Mouse (Mus musculus) liver, adult 10 weeks (tissue): ENCODE results near the gene Zbtb3. TPM values are rescaled to one million over a fixed set of nuclear protein-coding genes. Genes with fewer than 3 reads are reported as not detected.

ENCODE experiments used
- polyA plus RNA-seq: library from polyadenylated mRNA; stranded (reverse); fragments of 350-450 nt; fragmentation: Illumina TruSeq; extraction: RNeasy Lipid Tissue Mini Kit (QIAGEN cat#74804); gene quantifications from one replicate; pipeline ENCODE4 v1.2.3, GENCODE M21; 2014; ENCODE audit warnings: low read depth, low replicate concordance

Gene Zbtb3
- polyA plus RNA-seq, 1 experiment from 2014 or later: not detected

Other genes starting within 250 kb of the Zbtb3 start
- not detected for gene Slc22a8, start 211.3 kb upstream of the Zbtb3 start, polyA plus RNA-seq
- gene Slc22a6, start 184.5 kb upstream of the Zbtb3 start, polyA plus RNA-seq: not detected
- gene Chrm1, start 138.8 kb upstream of the Zbtb3 start, polyA plus RNA-seq: 0.08 TPM
- 49.2 TPM for gene Slc3a2, start 79.2 kb upstream of the Zbtb3 start, polyA plus RNA-seq
- 8.7 TPM for gene Wdr74, start 66.7 kb upstream of the Zbtb3 start, polyA plus RNA-seq
- gene 1700092M07Rik, start 61.8 kb upstream of the Zbtb3 start, polyA plus RNA-seq: not detected
- 45.2 TPM for gene Stx5a, start 61.1 kb upstream of the Zbtb3 start, polyA plus RNA-seq
- 39.4 TPM for gene Nxf1, start 45.5 kb upstream of the Zbtb3 start, polyA plus RNA-seq
- gene Tmem223, start 31.6 kb upstream of the Zbtb3 start, polyA plus RNA-seq: 19.2 TPM
- 30.8 TPM for gene Tmem179b, start 28.1 kb upstream of the Zbtb3 start, polyA plus RNA-seq
- not detected for gene Taf6l, start 16.1 kb upstream of the Zbtb3 start, polyA plus RNA-seq
- gene Polr2g, start 4.0 kb upstream of the Zbtb3 start, polyA plus RNA-seq: 19.2 TPM
- gene Ttc9c, start 16.8 kb downstream of the Zbtb3 start, polyA plus RNA-seq: 27.0 TPM
- gene Hnrnpul2, start 17.5 kb downstream of the Zbtb3 start, polyA plus RNA-seq: 49.7 TPM
- gene AC129217.1, start 27.2 kb downstream of the Zbtb3 start, polyA plus RNA-seq: not detected
- gene Bscl2, start 34.9 kb downstream of the Zbtb3 start, polyA plus RNA-seq: 6.6 TPM
- gene Gng3, start 36.6 kb downstream of the Zbtb3 start, polyA plus RNA-seq: not detected
- gene Lrrn4cl, start 48.2 kb downstream of the Zbtb3 start, polyA plus RNA-seq: not detected
- gene Ubxn1, start 68.9 kb downstream of the Zbtb3 start, polyA plus RNA-seq: 32.8 TPM
- gene Uqcc3, start 78.4 kb downstream of the Zbtb3 start, polyA plus RNA-seq: 2.7 TPM
- 49.1 TPM for gene Lbhd1, start 81.2 kb downstream of the Zbtb3 start, polyA plus RNA-seq
- gene Gm49403, start 81.4 kb downstream of the Zbtb3 start, polyA plus RNA-seq: not detected
- 9.1 TPM for gene 1810009A15Rik, start 86.3 kb downstream of the Zbtb3 start, polyA plus RNA-seq
- gene Gm49416, start 86.4 kb downstream of the Zbtb3 start, polyA plus RNA-seq: not detected
- gene Ints5, start 90.5 kb downstream of the Zbtb3 start, polyA plus RNA-seq: 0.77 TPM
- 79.5 TPM for gene Ganab, start 95.5 kb downstream of the Zbtb3 start, polyA plus RNA-seq
- 6.2 TPM for gene B3gat3, start 117.8 kb downstream of the Zbtb3 start, polyA plus RNA-seq
- gene Rom1, start 126.8 kb downstream of the Zbtb3 start, polyA plus RNA-seq: 0.50 TPM
- gene Eml3, start 127.0 kb downstream of the Zbtb3 start, polyA plus RNA-seq: 5.5 TPM
- 28.0 TPM for gene Mta2, start 139.3 kb downstream of the Zbtb3 start, polyA plus RNA-seq
- gene Tut1, start 151.3 kb downstream of the Zbtb3 start, polyA plus RNA-seq: 2.6 TPM
- gene Eef1g, start 164.5 kb downstream of the Zbtb3 start, polyA plus RNA-seq: 44.9 TPM
- 3.2 TPM for gene Ahnak, start 186.7 kb downstream of the Zbtb3 start, polyA plus RNA-seq